Mouse (Mus musculus) hindbrain, embryonic 10.5 days (tissue): Measurements from ENCODE around the gene Snta1. TPM values are rescaled to one million over a fixed set of nuclear protein-coding genes. Genes with fewer than 3 reads are reported as not detected.
A peak's percentile ranks its signal among the peaks of the same experiment; 100 is the strongest.

Experiments
- DNase-seq: peaks from one replicate; pipeline ENCODE4 v3.0.0-alpha.2; 2017; ENCODE audit warnings: low spot score
- H3K27ac ChIP-seq: fragments of 300-500 bp; sonication (generic); 2 replicates; pipeline ENCODE4 v1.5.1; 2016; ENCODE audit warnings: mild to moderate bottlenecking, moderate library complexity
- H3K27me3 ChIP-seq: fragments of 300-500 bp; sonication (generic); 2 replicates; pipeline ENCODE4 v1.6.1; 2016; ENCODE audit warnings: mild to moderate bottlenecking; ENCODE audit not compliant: poor library complexity, insufficient read depth, severe bottlenecking
- H3K36me3 ChIP-seq: fragments of 300-500 bp; sonication (generic); 2 replicates; pipeline ENCODE4 v1.6.1; 2016; ENCODE audit warnings: mild to moderate bottlenecking, moderate library complexity
- H3K4me1 ChIP-seq: fragments of 300-500 bp; sonication (generic); replicated peaks from 2 replicates; pipeline ENCODE4 v1.6.1; 2016; ENCODE audit warnings: mild to moderate bottlenecking
- H3K4me3 ChIP-seq: fragments of 300-500 bp; sonication (generic); 2 replicates; pipeline ENCODE4 v1.5.1; 2016; ENCODE audit warnings: mild to moderate bottlenecking, moderate library complexity
- H3K9me3 ChIP-seq: fragments of 300-500 bp; sonication (generic); 2 replicates; pipeline ENCODE4 v1.6.1; 2016; ENCODE audit warnings: mild to moderate bottlenecking, moderate library complexity
- WGBS: fragments of 180-500 bp; shearing (Covaris S2); methylation state at CpG from one replicate; pipeline ENCODE4 v1.1.7; 2016; 5-methylcytosine and 5-hydroxymethylcytosine counted together
- polyA plus RNA-seq: library from polyadenylated mRNA; unstranded; fragments of >200 nt; fragmentation: Nextera tagmentation; extraction: Ambion mirVana; gene quantifications from 2 replicates; pipeline ENCODE4 v1.2.1, GENCODE M21; 2016

The Snta1 gene
- polyA plus RNA-seq, 1 experiment from 2014 or later = 7.9 TPM

DNA sequence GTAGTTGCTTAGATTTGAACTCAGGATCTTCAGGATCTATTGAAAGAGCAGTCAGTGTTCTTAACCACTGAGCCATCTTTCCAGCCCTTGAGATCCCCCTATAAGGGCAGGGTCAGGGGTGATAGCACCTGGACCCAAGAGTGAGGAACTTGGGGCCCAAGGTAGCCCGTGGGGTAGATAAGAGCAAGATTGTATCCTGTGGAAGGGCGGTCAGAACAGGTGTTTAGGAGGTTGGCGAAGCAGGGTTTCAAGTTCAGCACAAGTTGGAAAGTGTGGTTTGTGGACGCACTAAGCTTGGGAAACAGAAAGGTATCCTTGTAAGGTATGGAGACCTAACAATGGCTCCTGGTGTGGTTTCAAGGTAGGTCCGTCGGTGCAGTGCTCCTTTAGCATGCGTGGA, 10.1 kb upstream of the Snta1 start:
- Histone ChIP-seq H3K27ac (no peak overlapping the region), H3K9me3 (no peaks in the 10 kb centered on the region), H3K27me3 (no peaks in the 10 kb centered on the region), H3K36me3 (no peaks in the 10 kb centered on the region), H3K4me3 (no peak overlapping the region), H3K4me1 (peaks cover 26% of the 10 kb centered on the region)
- WGBS = 92% methylated on average over 7 of the region's 7 CpGs
- no peak for DNase-seq

DNA sequence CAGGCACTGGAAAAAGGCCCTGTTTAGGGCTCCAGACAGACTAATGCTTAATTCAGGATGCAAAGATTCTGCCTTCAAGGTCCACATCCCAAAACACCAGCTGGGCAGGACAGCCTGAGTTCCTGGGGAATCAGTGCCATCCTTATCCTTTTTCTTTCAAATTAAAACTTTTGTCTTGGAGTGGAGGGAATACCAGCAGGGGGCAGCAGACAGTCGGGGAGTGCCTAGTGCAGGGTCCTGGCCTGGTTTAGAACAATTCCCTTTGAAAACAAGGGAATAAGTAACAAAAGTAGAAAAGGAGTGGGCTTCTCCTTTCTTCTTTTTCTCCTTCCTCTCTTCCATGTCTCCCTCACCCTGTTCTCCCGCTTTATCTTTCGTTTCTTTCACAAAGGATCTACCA, 9.2 kb upstream of the Snta1 start:
- 8% methylated on average over 3 of the region's 3 CpGs for WGBS
- H3K4me1 ChIP-seq = peaks cover 24% of the 10 kb centered on the region
- 0 out of 2 replicates have a peak overlapping the region, but pooled peaks have one; percentile 0 for H3K27ac ChIP-seq
- no peaks in the 10 kb centered on the region for H3K27me3 ChIP-seq
- DNase-seq = peak; percentile 73
- no peak overlapping the region for H3K4me3 ChIP-seq
- H3K36me3 ChIP-seq = no peaks in the 10 kb centered on the region
- no peaks in the 10 kb centered on the region for H3K9me3 ChIP-seq

DNA sequence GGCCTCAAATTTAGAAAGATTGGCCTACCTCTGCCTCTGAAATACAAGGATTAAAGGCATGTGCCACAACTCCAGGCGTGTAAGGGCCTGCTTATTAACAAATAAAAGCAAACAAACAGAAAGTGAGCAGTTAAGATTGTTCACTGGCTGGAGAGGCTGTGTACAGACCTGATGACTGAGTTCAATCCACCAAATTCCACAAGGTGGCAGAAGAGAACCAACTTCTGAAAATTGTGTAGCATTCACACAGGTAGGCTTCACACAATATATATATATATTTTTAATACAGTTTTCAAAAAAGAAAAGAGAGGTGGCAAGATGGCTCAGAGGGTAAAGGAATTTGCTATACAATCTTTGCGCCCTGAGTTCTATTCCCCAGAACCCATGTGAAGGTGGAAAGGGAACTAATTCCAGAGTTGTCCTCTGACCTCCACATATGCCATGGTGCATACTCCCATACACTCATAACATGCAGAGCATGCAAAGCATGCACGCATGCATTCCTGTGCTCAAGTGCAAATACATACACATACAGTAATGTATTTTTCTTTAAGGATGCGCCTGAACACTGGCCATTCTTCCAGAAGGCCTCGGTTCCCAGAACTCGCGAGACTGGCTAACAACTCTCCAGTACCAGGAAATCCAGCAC, 4.2 kb upstream of the Snta1 start:
- no peak for DNase-seq
- 68% methylated on average over 7 of the region's 7 CpGs for WGBS

GRCm38 (mm10) chr2:154410355-154410754, 2.5 kb upstream of the Snta1 start:
- no peaks in the 10 kb centered on the region for H3K9me3 ChIP-seq
- WGBS = 72% methylated on average over 2 of the region's 2 CpGs
- H3K36me3 ChIP-seq = no peaks in the 10 kb centered on the region
- H3K4me3 ChIP-seq = no peak overlapping the region
- DNase-seq = no peak
- H3K4me1 ChIP-seq = peaks cover 20% of the 10 kb centered on the region
- H3K27me3 ChIP-seq = peaks cover 46% of the 10 kb centered on the region
- H3K27ac ChIP-seq = no peak overlapping the region

More for the DNA sequence above, 4.2 kb upstream of the Snta1 start:
- peaks cover 13% of the 10 kb centered on the region for H3K4me1 ChIP-seq
- H3K9me3 ChIP-seq = no peaks in the 10 kb centered on the region
- no peak overlapping the region for H3K27ac ChIP-seq
- no peaks in the 10 kb centered on the region for H3K36me3 ChIP-seq
- peaks cover 34% of the 10 kb centered on the region for H3K27me3 ChIP-seq
- no peak overlapping the region for H3K4me3 ChIP-seq

GRCm38 (mm10) chr2:154407063-154407642, 746 bp downstream of the Snta1 start:
- Histone ChIP-seq H3K27ac (peak overlapping the region; percentile 86), H3K36me3 (no peaks in the 10 kb centered on the region), H3K9me3 (no peaks in the 10 kb centered on the region), H3K4me3 (peak overlapping the region; percentile 81), H3K27me3 (peaks cover 46% of the 10 kb centered on the region), H3K4me1 (peaks cover 20% of the 10 kb centered on the region)
- 27% methylated on average over 11 of the region's 11 CpGs for WGBS
- no peak for DNase-seq

GRCm38 (mm10) chr2:154405447-154405994, 2.4 kb downstream of the Snta1 start:
- 68% methylated on average over 5 of the region's 5 CpGs for WGBS
- no peak overlapping the region for H3K27ac ChIP-seq
- no peak for DNase-seq

DNA sequence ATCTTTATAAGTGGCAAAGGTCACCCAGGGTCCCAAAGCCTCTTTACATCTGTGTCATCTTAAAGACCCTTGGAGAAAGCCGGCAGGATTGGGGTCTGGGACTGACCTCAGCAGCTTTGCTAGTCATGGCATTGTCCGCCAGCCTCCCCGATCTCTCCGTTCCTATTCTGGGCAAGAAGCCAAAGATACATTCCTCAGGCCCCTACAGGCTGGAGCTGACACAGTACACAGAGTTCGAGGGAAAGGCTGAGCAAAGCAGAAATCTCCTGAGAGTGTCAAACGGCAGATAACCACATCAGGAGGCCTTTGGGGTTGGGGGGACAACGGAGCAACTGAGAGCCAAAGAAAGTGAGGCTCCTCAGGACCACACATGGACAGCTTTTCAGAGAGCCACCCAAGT, 5.1 kb downstream of the Snta1 start:
- peak; percentile 15 for DNase-seq

More at GRCm38 (mm10) chr2:154405447-154405994, 2.4 kb downstream of the Snta1 start:
- no peak overlapping the region for H3K4me3 ChIP-seq
- H3K9me3 ChIP-seq = no peaks in the 10 kb centered on the region
- H3K36me3 ChIP-seq = no peaks in the 10 kb centered on the region
- H3K27me3 ChIP-seq = peaks cover 38% of the 10 kb centered on the region
- H3K4me1 ChIP-seq = peaks cover 20% of the 10 kb centered on the region

GRCm38 (mm10) chr2:154401976-154402375, 5.9 kb downstream of the Snta1 start:
- H3K4me1 ChIP-seq = peaks cover 6% of the 10 kb centered on the region
- H3K27ac ChIP-seq = no peak overlapping the region
- 0 out of 2 replicates have a peak, but pooled peaks cover 6% of the 10 kb centered on the region for H3K36me3 ChIP-seq
- DNase-seq = no peak
- H3K27me3 ChIP-seq = peaks cover 11% of the 10 kb centered on the region
- 68% methylated on average over 1 of the region's 1 CpGs for WGBS
- H3K4me3 ChIP-seq = no peak overlapping the region
- no peaks in the 10 kb centered on the region for H3K9me3 ChIP-seq

More for the DNA sequence above, 5.1 kb downstream of the Snta1 start:
- 59% methylated on average over 7 of the region's 7 CpGs for WGBS
- Histone ChIP-seq H3K4me1 (peaks cover 14% of the 10 kb centered on the region), H3K9me3 (no peaks in the 10 kb centered on the region), H3K27me3 (peaks cover 17% of the 10 kb centered on the region), H3K4me3 (no peak overlapping the region), H3K36me3 (0 out of 2 replicates have a peak, but pooled peaks cover 6% of the 10 kb centered on the region), H3K27ac (no peak overlapping the region)

DNA sequence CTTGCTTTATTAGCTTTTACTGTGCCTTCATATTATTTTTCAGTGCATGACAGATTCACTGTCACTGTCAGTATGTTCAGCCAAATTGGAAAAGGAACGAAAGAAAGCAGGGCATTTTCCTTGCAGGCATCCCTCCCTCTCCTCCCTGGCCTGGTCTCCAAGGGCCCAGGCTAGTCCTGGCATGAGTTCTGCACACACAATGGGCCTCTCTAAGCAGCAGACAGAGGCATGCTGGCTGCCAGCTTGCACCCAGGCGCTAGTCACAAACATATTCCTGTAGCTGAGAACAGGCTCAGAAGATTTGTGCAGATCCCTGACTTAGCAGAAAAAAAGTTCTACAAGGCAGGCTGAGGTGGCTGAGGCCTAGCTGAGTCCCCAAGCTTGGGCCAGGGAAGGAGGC, 8.6 kb downstream of the Snta1 start:
- H3K27me3 ChIP-seq = no peaks in the 10 kb centered on the region
- H3K27ac ChIP-seq = no peak overlapping the region
- no peak overlapping the region for H3K4me3 ChIP-seq
- no peak for DNase-seq
- H3K9me3 ChIP-seq = no peaks in the 10 kb centered on the region
- H3K4me1 ChIP-seq = no peaks in the 10 kb centered on the region; the same call in 1 of the 2 replicates
- WGBS = 90% methylated on average over 2 of the region's 2 CpGs
- H3K36me3 ChIP-seq = 0 out of 2 replicates have a peak, but pooled peaks cover 6% of the 10 kb centered on the region

DNA sequence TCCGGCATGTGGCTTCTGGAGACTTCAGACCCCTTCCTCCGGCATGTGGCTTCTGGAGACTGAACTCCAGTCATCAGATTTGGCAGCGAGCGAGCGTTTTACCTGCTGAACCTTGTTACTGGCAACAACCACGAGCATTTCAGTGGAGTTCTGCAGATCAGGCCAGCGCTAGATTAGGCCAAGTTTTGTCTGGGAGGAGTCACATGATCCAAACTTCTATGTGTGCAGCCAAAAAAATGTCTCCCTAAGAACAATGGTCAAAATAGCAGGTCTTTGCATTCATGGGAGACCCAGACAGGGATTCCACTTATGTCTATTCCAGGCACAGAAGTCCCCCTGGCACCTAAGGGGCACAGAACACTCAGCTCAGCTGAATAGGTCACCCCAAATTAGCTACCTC, 9.6 kb downstream of the Snta1 start:
- Histone ChIP-seq H3K27ac (no peak overlapping the region), H3K27me3 (no peaks in the 10 kb centered on the region), H3K4me3 (no peak overlapping the region), H3K36me3 (0 out of 2 replicates have a peak, but pooled peaks cover 6% of the 10 kb centered on the region), H3K9me3 (no peaks in the 10 kb centered on the region), H3K4me1 (no peaks in the 10 kb centered on the region; the same call in 1 of the 2 replicates)
- 86% methylated on average over 7 of the region's 7 CpGs for WGBS
- DNase-seq = no peak

- no peak for DNase-seq
- Histone ChIP-seq H3K4me3 (no peak overlapping the region), H3K4me1 (no peaks in the 10 kb centered on the region), H3K36me3 (0 out of 2 replicates have a peak, but pooled peaks cover 6% of the 10 kb centered on the region), H3K27ac (no peak overlapping the region), H3K27me3 (no peaks in the 10 kb centered on the region), H3K9me3 (no peaks in the 10 kb centered on the region)
- 88% methylated on average over 2 of the region's 2 CpGs for WGBS
Observed at GRCm38 (mm10) chr2:154396529-154396928, 11.4 kb downstream of the Snta1 start.

GRCm38 (mm10) chr2:154394602-154395001, 13.3 kb downstream of the Snta1 start:
- Histone ChIP-seq H3K9me3 (no peaks in the 10 kb centered on the region), H3K27ac (no peak overlapping the region), H3K36me3 (0 out of 2 replicates have a peak, but pooled peaks cover 6% of the 10 kb centered on the region), H3K4me1 (0 out of 2 replicates have a peak, but pooled peaks cover 7% of the 10 kb centered on the region), H3K4me3 (no peak overlapping the region), H3K27me3 (no peaks in the 10 kb centered on the region)
- DNase-seq = no peak
- WGBS = 88% methylated on average over 3 of the region's 3 CpGs
